Mouse (Mus musculus) hematopoietic multipotent progenitor cell, adult 10-12 weeks (in vitro differentiated cells): ENCODE results near the gene Tdrkh. TPM values are rescaled to one million over a fixed set of nuclear protein-coding genes. Genes with fewer than 3 reads are reported as not detected.

Source experiments
- polyA plus RNA-seq: library from polyadenylated mRNA; stranded (reverse); fragments of >175 nt; gene quantifications from 2 replicates; pipeline ENCODE4 v1.2.3, GENCODE M21; 2012; ENCODE audit warnings: low replicate concordance

Gene Tdrkh
- 2.0 and 2.3 TPM in 2 replicates for polyA plus RNA-seq

DNA sequence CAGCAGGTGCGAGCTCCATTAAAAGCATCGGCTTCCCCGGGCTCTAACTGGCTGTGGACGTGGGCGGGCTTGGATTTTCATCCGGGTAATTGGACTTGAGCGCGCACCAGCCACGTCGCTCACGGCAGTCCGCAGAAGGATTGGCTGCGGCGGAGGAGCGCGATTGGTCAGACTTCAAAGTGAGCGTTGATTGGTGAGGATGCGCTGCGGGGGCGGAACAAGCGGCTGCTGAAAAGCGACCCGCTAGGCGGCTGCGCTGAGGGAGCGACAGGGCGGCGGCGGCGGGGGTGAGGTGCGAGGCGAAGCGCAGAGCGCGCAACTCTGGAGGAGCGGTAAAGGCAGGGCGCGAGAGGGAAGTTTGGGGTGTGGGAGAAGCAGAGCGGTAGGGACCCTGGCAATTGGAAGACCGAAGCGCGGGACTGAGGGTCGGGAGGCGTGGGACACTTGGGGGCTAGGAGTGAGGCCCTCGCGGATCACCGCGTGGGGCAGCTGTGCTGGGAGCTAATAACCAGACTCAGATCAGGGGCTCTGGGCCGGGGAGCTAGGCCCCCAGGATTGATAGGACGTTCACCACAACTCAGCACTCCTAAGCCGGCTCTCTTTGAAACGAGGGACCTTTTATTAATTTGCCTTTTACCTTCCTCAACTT lies at the start of gene Tdrkh:
TSS of gene Tdrkh (plus strand) at position 243 of the 649 bp plus-strand sequence.

GRCm38 (mm10) chr3:94372641-94373040 lies 40.4 kb upstream of the Tdrkh start, which contains the start of gene Rorc:
Gene Rorc, plus strand, starts transcription at chr3:94372794.

DNA sequence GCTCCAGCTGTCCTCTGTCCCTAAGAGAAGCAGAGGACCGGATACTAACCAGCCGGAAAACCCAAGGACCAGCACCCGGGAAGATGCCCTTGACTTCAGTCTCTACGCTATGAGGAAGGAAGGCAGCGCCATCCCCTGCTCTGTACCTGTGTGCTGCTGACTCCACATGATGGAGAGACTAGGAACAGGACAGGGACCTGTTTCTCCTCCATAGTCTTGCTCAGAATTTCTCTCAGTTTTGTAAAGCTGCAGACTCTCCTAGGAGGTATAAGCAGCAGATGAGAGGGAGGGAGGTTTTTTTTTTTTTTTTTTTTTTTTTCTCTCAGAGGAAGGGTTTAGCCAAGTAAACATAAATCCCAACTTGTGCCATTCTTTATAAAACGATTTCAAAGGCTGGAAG lies 14.9 kb upstream of the Tdrkh start, which contains the start of gene Lingo4:
TSS of gene Lingo4 (plus strand) at position 301 of the 400 bp plus-strand sequence.

GRCm38 (mm10) chr3:94442951-94443596 lies 30.0 kb downstream of the Tdrkh start, which contains the start of gene Mrpl9:
Gene Mrpl9, plus strand, starts transcription at chr3:94443318.

GRCm38 (mm10) chr3:94443597-94443964 lies 30.5 kb downstream of the Tdrkh start, which contains the start of gene Oaz3:
Gene Oaz3, minus strand, starts transcription at chr3:94443915.

GRCm38 (mm10) chr3:94477981-94478422 lies 64.9 kb downstream of the Tdrkh start, which contains the start of gene Celf3:
Gene Celf3, plus strand, starts transcription at chr3:94478295.

GRCm38 (mm10) chr3:94480291-94480884 lies 67.3 kb downstream of the Tdrkh start, which contains the start of gene Riiad1:
Gene Riiad1, minus strand, starts transcription at chr3:94480341.

Other genes with a start within 250 kb of the Tdrkh start
- not detected in 2 replicates for gene Gm10696, start 235.1 kb upstream of the Tdrkh start, polyA plus RNA-seq
- gene Gm5286, start 216.6 kb upstream of the Tdrkh start, polyA plus RNA-seq = not detected in 2 replicates
- not detected in 2 replicates for gene Gm4778, start 149.2 kb upstream of the Tdrkh start, polyA plus RNA-seq
- 0.86 and 1.4 TPM in 2 replicates for gene Them4, start 103.2 kb upstream of the Tdrkh start, polyA plus RNA-seq
- not detected in 2 replicates for gene Them5, start 71.2 kb upstream of the Tdrkh start, polyA plus RNA-seq
- not detected in 2 replicates for gene C2cd4d, start 50.8 kb upstream of the Tdrkh start, polyA plus RNA-seq
- gene Rorc, start 40.5 kb upstream of the Tdrkh start, polyA plus RNA-seq = 0.68 and 0.74 TPM in 2 replicates
- 0.57 and 0.94 TPM in 2 replicates for gene Lingo4, start 14.8 kb upstream of the Tdrkh start, polyA plus RNA-seq
- gene Mrpl9, start 30.0 kb downstream of the Tdrkh start, polyA plus RNA-seq = 35.9 and 56.2 TPM in 2 replicates
- gene Oaz3, start 30.6 kb downstream of the Tdrkh start, polyA plus RNA-seq = not detected in 2 replicates
- gene Celf3, start 65.0 kb downstream of the Tdrkh start, polyA plus RNA-seq = 0.14 and 0.24 TPM in 2 replicates
- not detected in 2 replicates for gene Riiad1, start 67.1 kb downstream of the Tdrkh start, polyA plus RNA-seq
- 8.7 and 10.8 TPM in 2 replicates for gene Snx27, start 169.4 kb downstream of the Tdrkh start, polyA plus RNA-seq
- not detected in 2 replicates for gene Gm10972, start 229.8 kb downstream of the Tdrkh start, polyA plus RNA-seq
- gene Tuft1, start 245.6 kb downstream of the Tdrkh start, polyA plus RNA-seq = 0.30 and 1.9 TPM in 2 replicates